Mouse (Mus musculus) ES-Bruce4 (cell line): ENCODE data around the gene Pitpnc1.

ENCODE experiments used
- CTCF ChIP-seq: IDR thresholded peaks from one replicate; pipeline ENCODE4 v1.8.1; 2011; ENCODE audit warnings: low read depth, low read length
- EP300 ChIP-seq: IDR thresholded peaks from 2 replicates; pipeline ENCODE4 v1.6.1; 2011; ENCODE audit warnings: low read depth, low read length; ENCODE audit not compliant: insufficient read depth

DNA sequence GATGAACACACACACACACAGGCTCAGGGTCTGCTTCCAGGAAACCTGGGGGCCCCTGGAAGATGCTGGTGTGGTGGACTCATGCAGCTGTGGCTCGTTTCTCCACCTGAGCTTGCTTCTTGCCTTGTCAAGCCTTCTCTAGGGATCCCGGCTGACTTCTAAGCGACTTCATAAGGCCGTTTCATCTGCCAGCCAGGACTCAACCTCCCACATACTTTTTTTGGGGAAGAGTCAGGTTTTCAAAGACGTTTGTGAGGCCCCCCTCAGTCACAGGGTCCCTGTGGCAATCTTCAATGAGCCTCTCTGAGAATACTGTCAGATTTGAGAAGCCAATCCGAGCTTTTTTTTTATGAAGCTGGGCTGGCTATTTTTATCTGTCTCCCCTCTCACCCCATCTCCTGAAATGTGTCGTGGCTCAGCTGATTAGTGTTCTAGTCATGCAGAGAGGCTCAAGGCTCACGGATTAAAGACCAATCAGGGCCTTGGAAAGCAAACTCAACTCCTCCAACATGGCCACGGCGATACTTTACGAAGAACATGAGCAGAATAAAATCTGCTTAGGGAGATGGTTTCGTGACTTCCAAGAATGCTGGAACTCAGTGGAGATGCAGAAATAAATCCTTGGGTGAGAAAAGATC lies 247.8 kb downstream of the Pitpnc1 start:
- no peak for TF ChIP-seq EP300
- TF ChIP-seq CTCF: no peak
